Mouse (Mus musculus) limb, embryonic 13.5 days (tissue): ENCODE results near the gene 1700017B05Rik. TPM values are rescaled to one million over a fixed set of nuclear protein-coding genes. Genes with fewer than 3 reads are reported as not detected.

Source experiments
- polyA plus RNA-seq: library from polyadenylated mRNA; unstranded; fragments of >200 nt; fragmentation: Nextera tagmentation; extraction: Ambion mirVana; gene quantifications from 2 replicates; pipeline ENCODE4 v1.2.1, GENCODE M21; 2015

1700017B05Rik gene
- polyA plus RNA-seq, 1 experiment from 2014 or later, result 17.6 TPM

Other genes starting within 250 kb of the 1700017B05Rik start
- gene Sin3a, start 190.6 kb downstream of the 1700017B05Rik start, polyA plus RNA-seq, result 32.4 and 40.2 TPM in 2 replicates
- 64.5 and 71.0 TPM in 2 replicates for gene Man2c1, start 131.9 kb downstream of the 1700017B05Rik start, polyA plus RNA-seq
- gene Neil1, start 114.3 kb downstream of the 1700017B05Rik start, polyA plus RNA-seq, result 9.5 and 10.0 TPM in 2 replicates
- 91.5 and 99.2 TPM in 2 replicates for gene Commd4, start 104.3 kb downstream of the 1700017B05Rik start, polyA plus RNA-seq
- gene Trcg1, start 26.1 kb downstream of the 1700017B05Rik start, polyA plus RNA-seq, result not detected in 2 replicates
- gene Ppcdc, start 177.5 kb upstream of the 1700017B05Rik start, polyA plus RNA-seq, result 26.8 and 30.0 TPM in 2 replicates
- 12.2 and 12.9 TPM in 2 replicates for gene Scamp5, start 205.4 kb upstream of the 1700017B05Rik start, polyA plus RNA-seq
- gene Rpp25, start 241.4 kb upstream of the 1700017B05Rik start, polyA plus RNA-seq, result 0.87 and 1.9 TPM in 2 replicates